In the genomic region with DNA sequence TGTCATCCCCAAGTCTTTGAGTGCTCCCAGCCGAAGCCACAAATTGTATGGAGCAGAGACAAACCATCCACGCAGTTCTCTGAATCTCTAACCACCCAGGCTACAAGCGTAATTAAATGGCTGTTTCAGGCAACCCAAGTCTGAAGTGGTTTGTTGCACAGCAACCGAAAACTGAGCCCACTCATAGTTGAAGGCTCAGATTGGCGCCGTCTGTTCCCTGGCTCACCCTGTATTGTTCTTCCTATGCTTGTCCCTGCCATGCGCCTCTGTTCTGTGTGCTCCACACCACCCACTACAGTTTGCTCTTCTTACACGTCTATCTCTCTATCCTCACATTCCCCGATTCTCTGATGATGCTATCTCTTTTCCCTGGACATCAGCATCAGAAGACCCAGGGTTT, we compare ENCODE assay signal across 17 mouse cellular contexts. TPM values are rescaled to one million over a fixed set of nuclear protein-coding genes. Genes with fewer than 3 reads are reported as not detected.
DNase-seq lines count a peak whose midpoint lies in the region; ATAC-seq and TF ChIP-seq lines count a peak whose summit lies in the region.
"Had no signal": no experiment of that assay in that cellular context is flagged by ENCODE, and none has a peak within 500 bp of the region (broad histone marks: within the 10 kb centered on the region; RNA-seq: fewer than 3 reads in every experiment).

No protein-coding gene starts in this region.

- no peak overlapping the region for H3K4me3 ChIP-seq in lung, postnatal 0 days (ENCODE audit: low read depth, low read length)
- H3K4me3 ChIP-seq: embryonic facial prominence, embryonic 13.5 days; heart, embryonic 15.5 days; liver, embryonic 13.5 days; neural tube, embryonic 13.5 days had no signal

- TF ChIP-seq CTCF in lung, postnatal 0 days (IDR thresholded peaks at IDR 0.05) = no peak

- no peaks in the 10 kb centered on the region for H3K4me1 ChIP-seq in lung, postnatal 0 days (ENCODE audit: insufficient read depth, low read depth, low read length)
- H3K4me1 ChIP-seq: embryonic facial prominence, embryonic 13.5 days; heart, embryonic 15.5 days; liver, embryonic 13.5 days had no signal

- no peaks in the 10 kb centered on the region for H3K27me3 ChIP-seq in lung, postnatal 0 days (replicated peaks; ENCODE audit: insufficient read depth, low read length)
- H3K27me3 ChIP-seq: embryonic facial prominence, embryonic 13.5 days; heart, embryonic 15.5 days; liver, embryonic 13.5 days; neural tube, embryonic 13.5 days had no signal

- H3K9me3 ChIP-seq in lung, postnatal 0 days (ENCODE audit: low read length) = no peaks in the 10 kb centered on the region
- H3K9me3 ChIP-seq: embryonic facial prominence, embryonic 13.5 days; heart, embryonic 15.5 days; liver, embryonic 13.5 days had no signal

- H3K4me2 ChIP-seq in lung, postnatal 0 days (replicated peaks; ENCODE audit: low read depth, low read length) = no peak overlapping the region
- H3K4me2 ChIP-seq: embryonic facial prominence, embryonic 13.5 days; heart, embryonic 15.5 days; liver, embryonic 13.5 days; neural tube, embryonic 13.5 days had no signal

- no peak for ATAC-seq in lung, postnatal 0 days
- ATAC-seq in cerebellum, adult (ENCODE audit: insufficient number of reproducible peaks, low FRiP score, low TSS enrichment) = no peak
- ATAC-seq: hindbrain, embryonic 16.5 days; midbrain, embryonic 16.5 days had no signal

- H3K27ac ChIP-seq in lung, postnatal 0 days (ENCODE audit: low read length) = no peak overlapping the region
- H3K27ac ChIP-seq: embryonic facial prominence, embryonic 13.5 days; heart, embryonic 15.5 days; liver, embryonic 13.5 days; neural tube, embryonic 13.5 days had no signal

- no peak for TF ChIP-seq EP300 in lung, postnatal 0 days (IDR thresholded peaks at IDR 0.05)

- peak; percentile 21 for DNase-seq in lung, postnatal 36 days
- no peak for DNase-seq in lung, postnatal 0 days (ENCODE audit: low spot score)
- peak; percentile 44 for DNase-seq in frontal cortex, postnatal 14 days (ENCODE audit: low spot score in 2 of 2)
- peak; percentile 32 to 73 for DNase-seq in left cerebral cortex, adult 18-20 months (ENCODE audit: low spot score in 2 of 2)
- DNase-seq in telencephalon, adult 2 months (ENCODE audit: low read depth, low spot score) = peak; percentile 84
- DNase-seq in cerebellum, postnatal 14 days = no peak
- DNase-seq: cerebellum, adult 2 months; kidney, adult 9 months; liver, embryonic 13.5 days; lung, postnatal 4 days; thymus, postnatal 4 days had no signal

- no peak overlapping the region for H3K9ac ChIP-seq in lung, postnatal 0 days (replicated peaks; ENCODE audit: low read depth)
- H3K9ac ChIP-seq: embryonic facial prominence, embryonic 13.5 days; heart, embryonic 15.5 days; liver, embryonic 13.5 days; neural tube, embryonic 13.5 days had no signal

- no peaks in the 10 kb centered on the region for H3K36me3 ChIP-seq in lung, postnatal 0 days (ENCODE audit: insufficient read depth, low read length)
- H3K36me3 ChIP-seq: embryonic facial prominence, embryonic 13.5 days; heart, embryonic 15.5 days; liver, embryonic 13.5 days; neural tube, embryonic 13.5 days had no signal

- 61% methylated on average over 9 of the region's 9 CpGs for WGBS in lung, postnatal 0 days

RNA-seq across cellular contexts. Expression of a gene that starts 15.8 kb away (rescaled TPM):
- polyA plus RNA-seq in lung, postnatal 0 days (2015; fragmentation: Nextera tagmentation; extraction: Ambion mirVana) = 7.9 and 9.0 TPM in 2 replicates
- total RNA-seq in left cerebral cortex, adult 18-20 months (2021) = 10 to 100 TPM; 46.3 to 48.9 TPM

Comparison
In these comparisons a context has a peak if more than half of its experiments do, and no peak if none do; other contexts are left out.
1. DNase-seq: peak in lung, postnatal 36 days (single experiment), frontal cortex, postnatal 14 days (2 of 2), left cerebral cortex, adult 18-20 months (2 of 2) and telencephalon, adult 2 months (single experiment); none in lung, postnatal 0 days (single experiment) and cerebellum, postnatal 14 days (0 of 2).